Mouse (Mus musculus) heart, embryonic 13.5 days (tissue): ENCODE results near the gene Flywch2. TPM values are rescaled to one million over a fixed set of nuclear protein-coding genes. Genes with fewer than 3 reads are reported as not detected.
A peak's percentile ranks its signal among the peaks of the same experiment; 100 is the strongest.

Experiments used
- ATAC-seq: fragments of 200-750 bp; cut with Nextera tagmentation; 2 replicates; pipeline ENCODE4 v1.8.0; 2017; ENCODE audit warnings: moderate TSS enrichment; ENCODE audit not compliant: insufficient number of reproducible peaks, low FRiP score, low TSS enrichment; ENCODE audit errors: extremely low read depth
- H3K27ac ChIP-seq: fragments of 300-500 bp; sonication (generic); replicated peaks from 2 replicates; pipeline ENCODE4 v1.5.1; 2015; ENCODE audit warnings: moderate library complexity, mild to moderate bottlenecking, inconsistent platforms
- H3K27me3 ChIP-seq: fragments of 300-500 bp; sonication (generic); replicated peaks from 2 replicates; pipeline ENCODE4 v1.6.1; 2015; ENCODE audit warnings: mild to moderate bottlenecking, inconsistent platforms
- H3K36me3 ChIP-seq: fragments of 300-500 bp; sonication (generic); 2 replicates; pipeline ENCODE4 v1.6.1; 2015; ENCODE audit warnings: mild to moderate bottlenecking, inconsistent platforms
- H3K4me1 ChIP-seq: fragments of 300-500 bp; sonication (generic); 2 replicates; pipeline ENCODE4 v1.6.1; 2015; ENCODE audit warnings: inconsistent platforms
- H3K4me2 ChIP-seq: fragments of 300-500 bp; sonication (generic); 2 replicates; pipeline ENCODE4 v1.6.1; 2015; ENCODE audit warnings: inconsistent platforms, mild to moderate bottlenecking, moderate library complexity
- H3K4me3 ChIP-seq: fragments of 300-500 bp; sonication (generic); 2 replicates; pipeline ENCODE4 v1.5.1; 2015; ENCODE audit warnings: moderate library complexity, mild to moderate bottlenecking, inconsistent platforms
- H3K9ac ChIP-seq: fragments of 300-500 bp; sonication (generic); 2 replicates; pipeline ENCODE4 v1.6.1; 2015; ENCODE audit warnings: inconsistent platforms, mild to moderate bottlenecking, moderate library complexity
- H3K9me3 ChIP-seq: fragments of 300-500 bp; sonication (generic); 2 replicates; pipeline ENCODE4 v1.6.1; 2016; ENCODE audit warnings: inconsistent platforms
- WGBS: fragments of 180-500 bp; shearing (Covaris S2); methylation state at CpG from one replicate; pipeline ENCODE4 v1.1.7; 2015; ENCODE audit warnings: mixed read lengths; 5-methylcytosine and 5-hydroxymethylcytosine counted together
- polyA plus RNA-seq: library from polyadenylated mRNA; unstranded; fragments of >200 nt; fragmentation: Nextera tagmentation; extraction: Ambion mirVana; gene quantifications from 2 replicates; pipeline ENCODE4 v1.2.1, GENCODE M21; 2015

The Flywch2 gene
- polyA plus RNA-seq: 5.8 and 7.4 TPM in 2 replicates

GRCm38 (mm10) chr17:23785561-23786471 is at the start of gene Flywch2:
Gene Flywch2, minus strand, starts transcription at chr17:23786081.
- WGBS: 2% methylated on average over 43 of the region's 43 CpGs
- Histone ChIP-seq H3K9me3 (no peaks in the 10 kb centered on the region), H3K36me3 (no peaks in the 10 kb centered on the region), H3K4me2 (peak within 1 kb of the TSS; percentile 93), H3K4me3 (peak within 1 kb of the TSS; percentile 65), H3K4me1 (peaks cover 25% of the 10 kb centered on the region), H3K27me3 (no peaks in the 10 kb centered on the region), H3K27ac (no peak within 1 kb of the TSS), H3K9ac (peak within 1 kb of the TSS; percentile 85)
- ATAC-seq: 0 out of 2 replicates have a peak, but pooled peaks have one; percentile 30

GRCm38 (mm10) chr17:23831201-23831600 is 45.3 kb upstream of the Flywch2 start:
- H3K4me1 ChIP-seq: peaks cover 22% of the 10 kb centered on the region
- 88% methylated on average over 1 of the region's 1 CpGs for WGBS
- ATAC-seq: no peak

GRCm38 (mm10) chr17:23829064-23829619 is 43.3 kb upstream of the Flywch2 start, which contains the start of gene Elob:
Gene Elob, minus strand, starts transcription at chr17:23829136.
- under 1% methylated on average over 35 of the region's 42 CpGs for WGBS
- Histone ChIP-seq H3K27me3 (peaks cover 41% of the 10 kb centered on the region), H3K4me3 (peak within 1 kb of the TSS; percentile 95), H3K9me3 (no peaks in the 10 kb centered on the region), H3K4me2 (peak within 1 kb of the TSS; percentile 79), H3K9ac (peak within 1 kb of the TSS; percentile 95), H3K36me3 (peaks cover 34% of the 10 kb centered on the region), H3K4me1 (peaks cover 22% of the 10 kb centered on the region), H3K27ac (peak within 1 kb of the TSS; percentile 92)
- peak; percentile 93 for ATAC-seq

More at GRCm38 (mm10) chr17:23831201-23831600, 45.3 kb upstream of the Flywch2 start:
- Histone ChIP-seq H3K27ac (no peak overlapping the region), H3K4me2 (no peak overlapping the region), H3K9me3 (no peaks in the 10 kb centered on the region), H3K27me3 (peaks cover 61% of the 10 kb centered on the region), H3K36me3 (peaks cover 13% of the 10 kb centered on the region), H3K4me3 (no peak overlapping the region), H3K9ac (no peak overlapping the region)

DNA sequence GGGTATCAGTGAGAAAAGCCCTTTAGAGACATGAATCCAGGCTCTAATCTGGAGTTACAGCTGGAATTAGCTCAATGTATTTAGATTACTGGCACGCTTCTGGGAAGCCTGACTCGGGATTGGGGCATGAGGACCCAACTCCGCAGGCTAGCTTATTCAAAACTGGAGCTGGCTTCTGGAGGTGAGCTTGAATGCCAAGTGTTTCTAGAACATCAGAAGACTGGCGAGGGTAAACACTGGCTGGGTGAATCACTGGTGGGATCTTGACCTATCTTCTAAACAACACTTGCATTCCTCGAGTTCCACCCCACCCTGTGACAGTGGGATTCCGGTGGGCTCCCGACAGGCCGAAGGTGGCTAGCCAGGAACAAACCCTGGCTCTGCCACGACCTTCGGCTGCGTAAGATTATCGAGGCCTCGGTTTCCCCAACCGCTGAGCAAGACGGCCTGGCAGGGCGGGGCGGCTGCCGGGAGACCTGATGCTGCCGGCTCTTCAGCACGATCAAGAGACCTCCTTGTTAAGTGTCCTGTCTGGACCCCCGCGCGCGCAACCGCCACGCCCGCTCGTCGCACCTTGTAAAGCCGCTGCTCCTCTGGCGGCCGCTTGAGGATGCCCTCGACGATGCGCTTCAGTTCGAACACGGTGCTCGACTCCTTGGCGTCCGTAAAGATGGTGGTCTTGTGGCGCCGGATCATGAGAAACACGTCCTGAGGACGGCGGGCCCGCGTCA is 42.6 kb upstream of the Flywch2 start:
- peak overlapping the region; percentile 95 for H3K9ac ChIP-seq
- H3K27me3 ChIP-seq: peaks cover 34% of the 10 kb centered on the region
- peaks cover 22% of the 10 kb centered on the region for H3K4me1 ChIP-seq
- peak overlapping the region; percentile 79 for H3K4me2 ChIP-seq
- peak overlapping the region; percentile 95 for H3K4me3 ChIP-seq
- H3K36me3 ChIP-seq: peaks cover 41% of the 10 kb centered on the region
- under 1% methylated on average over 47 of the region's 47 CpGs for WGBS
- no peaks in the 10 kb centered on the region for H3K9me3 ChIP-seq
- ATAC-seq: peak; percentile 60
- peak overlapping the region; percentile 92 for H3K27ac ChIP-seq

DNA sequence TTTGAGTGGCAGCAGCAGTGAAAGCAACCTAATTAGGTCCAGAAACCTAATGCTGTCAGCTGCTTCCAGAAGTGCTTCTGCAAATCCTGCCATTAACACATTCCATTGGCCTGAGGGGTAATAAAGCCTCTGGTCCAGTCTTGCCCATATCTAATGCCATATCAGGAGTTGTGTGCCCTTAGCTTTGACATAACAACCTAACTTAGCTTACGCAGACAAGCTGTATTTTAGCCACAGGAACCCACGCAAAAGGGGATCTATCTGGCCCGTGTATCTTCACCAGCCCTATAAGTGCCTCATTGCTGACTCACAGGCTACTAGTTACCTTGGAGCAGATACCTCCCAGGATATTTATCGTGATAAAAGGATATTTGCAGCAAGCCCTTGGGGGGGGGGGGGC is 39.7 kb upstream of the Flywch2 start:
- WGBS: 82% methylated on average over 4 of the region's 4 CpGs

DNA sequence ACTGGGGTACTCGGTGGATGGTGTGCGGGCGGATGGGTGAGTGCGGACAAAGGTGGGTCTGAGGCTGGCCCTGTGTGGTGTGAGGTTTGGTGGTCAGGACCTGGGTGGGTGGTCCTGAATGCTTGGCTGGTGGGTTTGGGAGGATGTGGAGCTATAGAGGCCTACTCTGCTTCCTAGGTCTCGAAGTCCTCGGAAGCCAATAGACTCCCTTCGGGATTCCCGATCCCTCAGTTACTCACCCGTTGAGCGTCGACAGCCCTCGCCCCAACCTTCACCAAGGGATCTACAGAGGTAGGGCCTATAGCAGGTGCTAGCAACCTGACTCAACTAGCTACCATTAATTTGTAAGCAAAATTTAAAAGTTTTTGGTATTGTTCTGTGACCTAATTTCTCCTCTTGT is 37.7 kb upstream of the Flywch2 start:
- H3K36me3 ChIP-seq: peaks cover 89% of the 10 kb centered on the region
- H3K4me2 ChIP-seq: no peak overlapping the region
- no peak overlapping the region for H3K4me3 ChIP-seq
- no peak overlapping the region for H3K9ac ChIP-seq
- no peak overlapping the region for H3K27ac ChIP-seq
- 92% methylated on average over 12 of the region's 12 CpGs for WGBS
- ATAC-seq: no peak
- H3K9me3 ChIP-seq: no peaks in the 10 kb centered on the region
- H3K4me1 ChIP-seq: peaks cover 22% of the 10 kb centered on the region
- H3K27me3 ChIP-seq: no peaks in the 10 kb centered on the region

More for the DNA sequence above, 39.7 kb upstream of the Flywch2 start:
- Histone ChIP-seq H3K4me3 (no peak overlapping the region), H3K36me3 (peaks cover 69% of the 10 kb centered on the region), H3K27ac (no peak overlapping the region), H3K9me3 (no peaks in the 10 kb centered on the region), H3K9ac (no peak overlapping the region), H3K4me2 (no peak overlapping the region), H3K27me3 (peaks cover 7% of the 10 kb centered on the region; the same call in 1 of the 2 replicates), H3K4me1 (peaks cover 28% of the 10 kb centered on the region)
- no peak for ATAC-seq

DNA sequence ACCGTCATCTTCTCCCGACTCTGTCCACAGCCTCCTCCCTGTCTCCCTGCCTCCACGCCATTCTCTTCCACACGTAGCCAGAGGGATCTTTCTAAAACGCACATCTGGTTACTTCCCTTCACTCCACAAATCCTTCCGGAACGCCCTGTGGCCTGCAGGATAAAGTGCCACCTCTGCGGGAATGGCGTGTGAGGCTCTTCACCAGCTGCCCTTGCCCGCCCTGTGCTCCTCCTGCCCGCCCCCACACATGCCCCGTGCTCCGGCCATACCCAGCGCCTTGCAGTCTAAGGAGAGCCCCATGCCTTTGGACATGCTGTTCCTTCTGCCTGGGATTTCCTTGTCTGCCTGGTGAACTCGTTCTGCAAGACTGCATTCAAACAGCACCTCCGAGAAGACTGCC is 37.1 kb upstream of the Flywch2 start:
- no peaks in the 10 kb centered on the region for H3K9me3 ChIP-seq
- H3K9ac ChIP-seq: no peak overlapping the region
- no peak overlapping the region for H3K4me2 ChIP-seq
- H3K36me3 ChIP-seq: peaks cover 95% of the 10 kb centered on the region
- no peak overlapping the region for H3K4me3 ChIP-seq
- ATAC-seq: no peak
- no peaks in the 10 kb centered on the region for H3K27me3 ChIP-seq
- no peak overlapping the region for H3K27ac ChIP-seq
- 80% methylated on average over 16 of the region's 16 CpGs for WGBS
- H3K4me1 ChIP-seq: peaks cover 20% of the 10 kb centered on the region

DNA sequence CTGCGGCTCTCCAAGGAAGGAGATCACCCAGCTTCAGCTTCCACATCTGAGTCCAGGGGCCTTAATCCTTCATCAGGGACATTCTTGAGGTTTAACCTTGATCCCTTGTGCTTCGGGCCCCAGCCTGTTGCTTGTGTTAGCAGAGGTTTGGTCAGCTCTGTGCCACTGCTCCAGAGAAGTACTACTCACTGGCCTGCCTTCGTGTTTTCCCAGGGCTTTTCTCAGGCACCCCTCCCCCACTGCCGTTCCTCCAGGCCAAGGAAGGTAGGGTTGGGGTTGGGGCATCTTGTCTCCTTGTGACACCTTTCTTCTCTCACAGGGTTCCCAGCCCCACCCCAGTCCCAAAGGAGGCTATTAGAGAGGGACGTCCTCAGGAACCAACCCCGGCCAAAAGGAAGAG is 36.2 kb upstream of the Flywch2 start:
- ATAC-seq: no peak
- no peak overlapping the region for H3K9ac ChIP-seq
- no peak overlapping the region for H3K4me3 ChIP-seq
- peaks cover 100% of the 10 kb centered on the region for H3K36me3 ChIP-seq
- no peak overlapping the region for H3K4me2 ChIP-seq
- H3K27me3 ChIP-seq: no peaks in the 10 kb centered on the region
- 72% methylated on average over 6 of the region's 6 CpGs for WGBS
- peaks cover 11% of the 10 kb centered on the region for H3K4me1 ChIP-seq
- no peaks in the 10 kb centered on the region for H3K9me3 ChIP-seq
- no peak overlapping the region for H3K27ac ChIP-seq

- H3K27me3 ChIP-seq: no peaks in the 10 kb centered on the region
- no peak overlapping the region for H3K9ac ChIP-seq
- H3K4me3 ChIP-seq: no peak overlapping the region
- peaks cover 100% of the 10 kb centered on the region for H3K36me3 ChIP-seq
- H3K9me3 ChIP-seq: no peaks in the 10 kb centered on the region
- no peak overlapping the region for H3K4me2 ChIP-seq
- H3K27ac ChIP-seq: no peak overlapping the region
- 91% methylated on average over 5 of the region's 5 CpGs for WGBS
- peaks cover 6% of the 10 kb centered on the region; the same call in 1 of the 2 replicates for H3K4me1 ChIP-seq
- no peak for ATAC-seq
Measured at GRCm38 (mm10) chr17:23820731-23821130, 34.9 kb upstream of the Flywch2 start.

- no peaks in the 10 kb centered on the region for H3K9me3 ChIP-seq
- no peak overlapping the region for H3K4me2 ChIP-seq
- H3K4me1 ChIP-seq: peaks cover 6% of the 10 kb centered on the region; the same call in 1 of the 2 replicates
- ATAC-seq: no peak
- H3K27ac ChIP-seq: no peak overlapping the region
- H3K36me3 ChIP-seq: peaks cover 100% of the 10 kb centered on the region
- no peaks in the 10 kb centered on the region for H3K27me3 ChIP-seq
- H3K9ac ChIP-seq: no peak overlapping the region
- H3K4me3 ChIP-seq: no peak overlapping the region
- 96% methylated on average over 25 of the region's 25 CpGs for WGBS
Measured at GRCm38 (mm10) chr17:23819235-23819634, 33.4 kb upstream of the Flywch2 start.

- ATAC-seq: no peak
- H3K36me3 ChIP-seq: peaks cover 100% of the 10 kb centered on the region
- peaks cover 6% of the 10 kb centered on the region; the same call in 1 of the 2 replicates for H3K4me1 ChIP-seq
- no peak overlapping the region for H3K9ac ChIP-seq
- H3K9me3 ChIP-seq: no peaks in the 10 kb centered on the region
- H3K4me2 ChIP-seq: no peak overlapping the region
- no peaks in the 10 kb centered on the region for H3K27me3 ChIP-seq
- no peak overlapping the region for H3K27ac ChIP-seq
- WGBS: 90% methylated on average over 8 of the region's 8 CpGs
- no peak overlapping the region for H3K4me3 ChIP-seq
Measured at GRCm38 (mm10) chr17:23818579-23818978, 32.7 kb upstream of the Flywch2 start.
